Comparison of ENCODE assay signal across 17 mouse cellular contexts in the genomic region with DNA sequence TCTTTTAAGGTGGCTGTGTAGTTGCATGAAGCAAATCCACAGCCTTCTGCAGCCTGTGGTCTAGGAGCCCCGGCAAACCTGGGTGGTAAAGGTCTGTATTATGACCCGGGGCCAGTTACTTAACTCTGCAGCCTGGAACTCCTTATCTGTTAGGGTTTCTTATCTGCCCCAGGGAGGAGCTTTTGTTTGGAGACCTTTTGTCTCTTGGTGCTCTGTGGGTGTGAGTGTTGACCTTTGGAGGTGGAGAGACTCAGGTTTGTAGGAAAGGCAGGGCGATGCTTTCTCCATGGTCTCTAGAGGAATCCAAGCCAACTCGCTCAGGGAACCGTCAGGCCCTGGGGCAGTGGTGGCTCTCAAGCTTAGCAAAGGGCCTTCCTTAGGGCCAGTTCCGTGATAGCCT.
DNase-seq lines count a peak whose midpoint lies in the region; ATAC-seq and TF ChIP-seq lines count a peak whose summit lies in the region.
"Had no signal": no experiment of that assay in that cellular context is flagged by ENCODE, and none has a peak within 500 bp of the region (broad histone marks: within the 10 kb centered on the region; RNA-seq: fewer than 3 reads in every experiment).

No protein-coding gene starts in this region.

- H3K9ac ChIP-seq in embryonic facial prominence, embryonic 12.5 days: no peak overlapping the region
- H3K9ac ChIP-seq in liver, embryonic 11.5 days (ENCODE audit: low read depth, low read length): no peak overlapping the region
- peak overlapping the region; percentile 31; the same call in 1 of the 2 replicates for H3K9ac ChIP-seq in ES-E14 (ENCODE audit: insufficient read depth, low read depth, low read length, poor library complexity, severe bottlenecking)
- H3K9ac ChIP-seq in liver, embryonic 13.5 days: no peak overlapping the region
- H3K9ac ChIP-seq: liver, embryonic 15.5 days had no signal

- in situ Hi-C loops in ES-E14 (cut with MboI; ENCODE audit: low sequenced_read_pairs in 2 of 2, unreplicated experiment in 2 of 2): no loop called here

- H3K27ac ChIP-seq in embryonic facial prominence, embryonic 12.5 days: peak overlapping the region; percentile 46; the same call in 1 of the 2 replicates
- H3K27ac ChIP-seq in embryonic facial prominence, embryonic 10.5 days (replicated peaks): no peak overlapping the region
- no peak overlapping the region for H3K27ac ChIP-seq in liver, embryonic 11.5 days (ENCODE audit: low read depth, low read length)
- no peak overlapping the region for H3K27ac ChIP-seq in ES-E14 (ENCODE audit: insufficient read depth, low read depth, low read length, poor library complexity, severe bottlenecking)
- no peak overlapping the region for H3K27ac ChIP-seq in liver, embryonic 13.5 days
- H3K27ac ChIP-seq: kidney, postnatal 0 days; liver, embryonic 15.5 days had no signal

- H3K36me3 ChIP-seq in embryonic facial prominence, embryonic 12.5 days: no peaks in the 10 kb centered on the region
- no peaks in the 10 kb centered on the region for H3K36me3 ChIP-seq in embryonic facial prominence, embryonic 10.5 days (replicated peaks)
- H3K36me3 ChIP-seq in liver, embryonic 11.5 days (ENCODE audit: control insufficient read depth, insufficient read depth, low read length): no peaks in the 10 kb centered on the region
- H3K36me3 ChIP-seq in ES-E14 (ENCODE audit: control insufficient read depth, insufficient read depth, low read length, poor library complexity, severe bottlenecking): no peaks in the 10 kb centered on the region
- no peaks in the 10 kb centered on the region for H3K36me3 ChIP-seq in liver, embryonic 13.5 days
- H3K36me3 ChIP-seq: G1E; heart, embryonic 15.5 days; liver, embryonic 15.5 days had no signal

- 47% methylated on average over 6 of the region's 6 CpGs for WGBS in embryonic facial prominence, embryonic 12.5 days
- 28% methylated on average over 6 of the region's 6 CpGs for WGBS in embryonic facial prominence, embryonic 10.5 days
- whole genome bisulfite sequencing in liver, embryonic 11.5 days: 16% methylated on average over 6 of the region's 6 CpGs
- 21% methylated on average over 6 of the region's 6 CpGs for WGBS in liver, embryonic 13.5 days (ENCODE audit: insufficient replicate concordance)

- ATAC-seq in embryonic facial prominence, embryonic 12.5 days (ENCODE audit: insufficient number of reproducible peaks, insufficient read depth, low FRiP score, low TSS enrichment): no peak
- no peak for ATAC-seq in liver, embryonic 11.5 days (replicated peaks; ENCODE audit: low FRiP score)
- no peak for ATAC-seq in liver, embryonic 13.5 days (ENCODE audit: low read depth)
- ATAC-seq: activated CD4-positive, CD25-positive, alpha-beta regulatory T cell, adult 4 months; forebrain, postnatal 0 days had no signal

- H3K4me1 ChIP-seq in embryonic facial prominence, embryonic 12.5 days: peaks cover 10% of the 10 kb centered on the region
- H3K4me1 ChIP-seq in embryonic facial prominence, embryonic 10.5 days: peaks cover 42% of the 10 kb centered on the region
- H3K4me1 ChIP-seq in liver, embryonic 11.5 days (replicated peaks; ENCODE audit: control insufficient read depth, insufficient read depth, low read length): peaks cover 9% of the 10 kb centered on the region
- H3K4me1 ChIP-seq in ES-E14 (ENCODE audit: control insufficient read depth in 2 of 2, insufficient read depth in 2 of 2, low read length in 2 of 2, poor library complexity in 1 of 2): peaks cover 7 to 23% of the 10 kb centered on the region in 2 experiments
- peaks cover 33% of the 10 kb centered on the region for H3K4me1 ChIP-seq in liver, embryonic 13.5 days (replicated peaks)

- no peak overlapping the region for H3K4me2 ChIP-seq in embryonic facial prominence, embryonic 12.5 days (replicated peaks)
- peak overlapping the region; percentile 96 for H3K4me2 ChIP-seq in liver, embryonic 11.5 days
- peak overlapping the region; percentile 79; the same call in 1 of the 2 replicates for H3K4me2 ChIP-seq in liver, embryonic 13.5 days

- no peaks in the 10 kb centered on the region for H3K27me3 ChIP-seq in embryonic facial prominence, embryonic 12.5 days
- peaks cover 9% of the 10 kb centered on the region for H3K27me3 ChIP-seq in embryonic facial prominence, embryonic 10.5 days (replicated peaks; ENCODE audit: low read depth, poor library complexity, severe bottlenecking)
- peaks cover 15% of the 10 kb centered on the region for H3K27me3 ChIP-seq in liver, embryonic 11.5 days (replicated peaks; ENCODE audit: control insufficient read depth, insufficient read depth, low read length)
- H3K27me3 ChIP-seq in liver, embryonic 13.5 days: peaks cover 55% of the 10 kb centered on the region
- H3K27me3 ChIP-seq: heart, embryonic 15.5 days had no signal

- H3K9me3 ChIP-seq in embryonic facial prominence, embryonic 12.5 days: no peaks in the 10 kb centered on the region
- H3K9me3 ChIP-seq in embryonic facial prominence, embryonic 10.5 days: no peaks in the 10 kb centered on the region
- no peaks in the 10 kb centered on the region for H3K9me3 ChIP-seq in liver, embryonic 11.5 days (ENCODE audit: control insufficient read depth, low read length)
- no peaks in the 10 kb centered on the region for H3K9me3 ChIP-seq in ES-E14 (ENCODE audit: control insufficient read depth, insufficient read depth, low read depth, low read length)
- H3K9me3 ChIP-seq in liver, embryonic 13.5 days (replicated peaks): no peaks in the 10 kb centered on the region
- H3K9me3 ChIP-seq: G1E; heart, embryonic 15.5 days; liver, embryonic 15.5 days had no signal

- no peak overlapping the region for H3K4me3 ChIP-seq in embryonic facial prominence, embryonic 12.5 days
- no peak overlapping the region for H3K4me3 ChIP-seq in embryonic facial prominence, embryonic 10.5 days
- H3K4me3 ChIP-seq in liver, embryonic 11.5 days (ENCODE audit: low read depth, low read length): no peak overlapping the region
- H3K4me3 ChIP-seq in ES-E14 (ENCODE audit: insufficient read depth in 1 of 2, low read depth in 1 of 2, low read length in 2 of 2, poor library complexity in 1 of 2, severe bottlenecking in 1 of 2): 0 out of 4 replicates have a peak overlapping the region, but pooled peaks of 1 of the 2 experiments have one; percentile 87
- no peak overlapping the region for H3K4me3 ChIP-seq in liver, embryonic 13.5 days (replicated peaks)

- DNase-seq in embryonic facial prominence, embryonic 10.5 days (ENCODE audit: low spot score): no peak
- DNase-seq in liver, embryonic 11.5 days (ENCODE audit: low spot score): no peak
- DNase-seq in liver (no peak), ES-E14 (ENCODE audit: low read depth, low spot score) (no peak)
- no peak for DNase-seq in liver, embryonic 13.5 days
- no peak for DNase-seq in cerebellum, adult 11-12 months
- no peak for DNase-seq in thymus, adult 18-20 months
- DNase-seq: cerebellum, adult 2 months; forebrain, postnatal 0 days; gastrocnemius, postnatal 10 days; lung, postnatal 4 days had no signal

TF ChIP-seq in ES-E14, 5 proteins besides CTCF, POLR2A, EP300 and RAD21:
- no peak for TF ChIP-seq ZC3H11A (IDR thresholded peaks at IDR 0.05; ENCODE audit: borderline replicate concordance, low read depth, low read length)
- TF ChIP-seq CHD2 (IDR thresholded peaks at IDR 0.05; ENCODE audit: low read depth, low read length): no peak
- TF ChIP-seq ZNF384 (IDR thresholded peaks at IDR 0.05; ENCODE audit: low read depth, low read length): no peak
- no peak for TF ChIP-seq HCFC1 (IDR thresholded peaks at IDR 0.05; ENCODE audit: borderline replicate concordance, insufficient read depth, low read length)
- no peak for TF ChIP-seq MAFK (IDR thresholded peaks at IDR 0.05; ENCODE audit: insufficient read depth, low read depth, low read length)
